Mouse (Mus musculus) adrenal gland, adult 18-20 months (tissue): ENCODE measurements around the gene Gm4869. TPM values are rescaled to one million over a fixed set of nuclear protein-coding genes. Genes with fewer than 3 reads are reported as not detected.
A peak's percentile ranks its signal among the peaks of the same experiment; 100 is the strongest.
"Not testable (repeated sequence)": the region's sequence is repeated elsewhere in the genome, so short reads cannot be mapped to it uniquely, and the experiment has no call there.

Experiments
- DNase-seq, 2 experiments: peaks; one replicate each; pipeline ENCODE4 v3.0.0; 2021 to 2022; ENCODE audit warnings: low spot score in 2 of 2
- long read RNA-seq, 2 experiments: library from polyadenylated mRNA; stranded (forward); transcript quantifications; one replicate each; pipeline ENCODE4 v2.0.0; 2021
- total RNA-seq, 2 experiments: library from RNA; stranded (reverse); gene quantifications; 1 replicate in 1 of 2; 2 replicates in 1 of 2; pipeline ENCODE4 v1.2.3; 2021

Gm4869 gene
- total RNA-seq: under 1 TPM; 0.13 to 0.16 TPM
- long read RNA-seq, experiment 1, partial matches to known transcripts: 0 of 1 reads
- long read RNA-seq, experiment 1, other reads (novel, unspliced or antisense): 1 of 1 reads
- long read RNA-seq, experiment 2, partial matches to known transcripts: 0 of 4 reads
- long read RNA-seq, experiment 2, other reads (novel, unspliced or antisense): 4 of 4 reads

- no peak for DNase-seq
Observed at GRCm38 (mm10) chr5:140445345-140445744, at the start of gene Gm4869. TSS of gene Gm4869 (plus strand) at chr5:140445645.

GRCm38 (mm10) chr5:140396166-140396940 lies 49.1 kb upstream of the Gm4869 start:
- DNase-seq: peak; percentile 41 to 42

- DNase-seq: no peak
Observed at GRCm38 (mm10) chr5:140402640-140403270, 42.7 kb upstream of the Gm4869 start.

- no peak for DNase-seq
Observed at GRCm38 (mm10) chr5:140405126-140405525, 40.3 kb upstream of the Gm4869 start.

GRCm38 (mm10) chr5:140406666-140407065 lies 38.8 kb upstream of the Gm4869 start:
- DNase-seq: no peak

GRCm38 (mm10) chr5:140408801-140409200 lies 36.6 kb upstream of the Gm4869 start:
- DNase-seq: no peak

GRCm38 (mm10) chr5:140411339-140411738 lies 34.1 kb upstream of the Gm4869 start:
- DNase-seq: peak; percentile 56 to 67

- DNase-seq: no peak
Observed at GRCm38 (mm10) chr5:140414647-140415046, 30.8 kb upstream of the Gm4869 start.

- no peak for DNase-seq
Observed at GRCm38 (mm10) chr5:140418106-140418488, 27.3 kb upstream of the Gm4869 start.

GRCm38 (mm10) chr5:140418489-140419441 lies 26.7 kb upstream of the Gm4869 start, which contains the start of gene Eif3b:
TSS of gene Eif3b (plus strand) at chr5:140419328.
- peak; percentile 84 to 89 for DNase-seq

GRCm38 (mm10) chr5:140419442-140420080 lies 25.9 kb upstream of the Gm4869 start:
- DNase-seq: no peak

GRCm38 (mm10) chr5:140420616-140421015 lies 24.8 kb upstream of the Gm4869 start:
- DNase-seq: no peak

- DNase-seq: no peak
Observed at GRCm38 (mm10) chr5:140425016-140425783, 20.2 kb upstream of the Gm4869 start.

GRCm38 (mm10) chr5:140439117-140439516 lies 6.3 kb upstream of the Gm4869 start:
- DNase-seq: not testable (repeated sequence)

- no peak for DNase-seq
Observed at GRCm38 (mm10) chr5:140441406-140441805, 4.0 kb upstream of the Gm4869 start.

- no peak for DNase-seq
Observed at GRCm38 (mm10) chr5:140444012-140444411, 1.4 kb upstream of the Gm4869 start.

- DNase-seq: no peak
Observed at GRCm38 (mm10) chr5:140446054-140446453, 609 bp downstream of the Gm4869 start.

GRCm38 (mm10) chr5:140454488-140454887 lies 9.0 kb downstream of the Gm4869 start:
- no peak for DNase-seq

- DNase-seq: no peak
Observed at GRCm38 (mm10) chr5:140455466-140455865, 10.0 kb downstream of the Gm4869 start.

GRCm38 (mm10) chr5:140461476-140461875 lies 16.0 kb downstream of the Gm4869 start:
- DNase-seq: no peak
